Comparison of ENCODE assay signal across 16 mouse cellular contexts in genomic region chr6:49150349-49151229, GRCm38 (mm10).
DNase-seq lines count a peak whose midpoint lies in the region; ATAC-seq and TF ChIP-seq lines count a peak whose summit lies in the region.
"Had no signal": no experiment of that assay in that cellular context is flagged by ENCODE, and none has a peak within 500 bp of the region (broad histone marks: within the 10 kb centered on the region; RNA-seq: fewer than 3 reads in every experiment).

No protein-coding gene starts in this region.

- 0 out of 2 replicates have a peak, but pooled peaks have one; percentile 4 for TF ChIP-seq CTCF in intestine, postnatal 0 days (IDR thresholded peaks at IDR 0.05; ENCODE audit: low read depth)

- peak; percentile 43 for DNase-seq in kidney, adult 18-20 months
- peak; percentile 50 for DNase-seq in kidney, postnatal 25 days
- no peak for DNase-seq in heart, postnatal 10 days
- no peak for DNase-seq in adrenal gland, adult 2 months
- DNase-seq: gastrocnemius, postnatal 10 days; spleen, adult 18-20 months had no signal

- H3K9me3 ChIP-seq in kidney, embryonic 14.5 days (ENCODE audit: control insufficient read depth, low read length): no peaks in the 10 kb centered on the region
- no peaks in the 10 kb centered on the region for H3K9me3 ChIP-seq in intestine, postnatal 0 days (ENCODE audit: control insufficient read depth)
- no peaks in the 10 kb centered on the region for H3K9me3 ChIP-seq in stomach, embryonic 14.5 days (ENCODE audit: control insufficient read depth, low read depth, low read length)
- no peaks in the 10 kb centered on the region for H3K9me3 ChIP-seq in hindbrain, embryonic 12.5 days (replicated peaks)
- H3K9me3 ChIP-seq: forebrain, embryonic 13.5 days; G1E; neural tube, embryonic 12.5 days had no signal

- H3K4me1 ChIP-seq in kidney, embryonic 14.5 days (ENCODE audit: control insufficient read depth, insufficient read depth, low read length): peaks cover 8% of the 10 kb centered on the region
- peaks cover 13% of the 10 kb centered on the region; the same call in 1 of the 2 replicates for H3K4me1 ChIP-seq in intestine, postnatal 0 days (replicated peaks; ENCODE audit: control insufficient read depth, insufficient read depth, low read length)
- H3K4me1 ChIP-seq in stomach, embryonic 14.5 days (ENCODE audit: control insufficient read depth, insufficient read depth, low read length): peaks cover 21% of the 10 kb centered on the region
- peaks cover 10% of the 10 kb centered on the region for H3K4me1 ChIP-seq in hindbrain, embryonic 12.5 days

- H3K27me3 ChIP-seq in kidney, embryonic 14.5 days (ENCODE audit: control insufficient read depth, insufficient read depth, low read length): no peaks in the 10 kb centered on the region
- H3K27me3 ChIP-seq in intestine, postnatal 0 days (replicated peaks; ENCODE audit: control insufficient read depth, insufficient read depth, low read length): no peaks in the 10 kb centered on the region
- H3K27me3 ChIP-seq in stomach, embryonic 14.5 days (ENCODE audit: control insufficient read depth, insufficient read depth, low read length): no peaks in the 10 kb centered on the region
- H3K27me3 ChIP-seq in hindbrain, embryonic 12.5 days: no peaks in the 10 kb centered on the region
- H3K27me3 ChIP-seq: forebrain, embryonic 13.5 days; neural tube, embryonic 12.5 days had no signal

- ATAC-seq in kidney, embryonic 14.5 days (ENCODE audit: low FRiP score, low TSS enrichment): no peak
- ATAC-seq in intestine, postnatal 0 days: peak; percentile 65
- ATAC-seq in stomach, embryonic 14.5 days (ENCODE audit: insufficient number of reproducible peaks, insufficient read depth, low FRiP score, low read depth): no peak
- no peak for ATAC-seq in hindbrain, embryonic 12.5 days (ENCODE audit: low FRiP score)
- ATAC-seq: forebrain, embryonic 13.5 days; midbrain, embryonic 16.5 days had no signal

- H3K4me2 ChIP-seq in kidney, embryonic 14.5 days (replicated peaks; ENCODE audit: low read depth, low read length): no peak overlapping the region
- H3K4me2 ChIP-seq in intestine, postnatal 0 days (replicated peaks; ENCODE audit: low read depth): peak overlapping the region; percentile 44
- H3K4me2 ChIP-seq in stomach, embryonic 14.5 days (replicated peaks; ENCODE audit: low read depth, low read length): no peak overlapping the region
- H3K4me2 ChIP-seq in hindbrain, embryonic 12.5 days (replicated peaks): no peak overlapping the region
- H3K4me2 ChIP-seq: forebrain, embryonic 13.5 days; heart, embryonic 11.5 days; neural tube, embryonic 12.5 days had no signal

- no peak overlapping the region for H3K27ac ChIP-seq in kidney, embryonic 14.5 days (ENCODE audit: low read depth, low read length)
- peak overlapping the region; percentile 91 for H3K27ac ChIP-seq in intestine, postnatal 0 days (ENCODE audit: low read depth, low read length)
- H3K27ac ChIP-seq in stomach, embryonic 14.5 days (ENCODE audit: low read length): peak overlapping the region; percentile 70; the same call in 1 of the 2 replicates
- no peak overlapping the region for H3K27ac ChIP-seq in hindbrain, embryonic 12.5 days
- H3K27ac ChIP-seq: left cerebral cortex, adult 2 months; neural tube, embryonic 12.5 days had no signal

- H3K4me3 ChIP-seq in kidney, embryonic 14.5 days (ENCODE audit: low read length): no peak overlapping the region
- H3K4me3 ChIP-seq in intestine, postnatal 0 days (ENCODE audit: low read depth, low read length): no peak overlapping the region
- H3K4me3 ChIP-seq in stomach, embryonic 14.5 days (ENCODE audit: low read depth, low read length): no peak overlapping the region
- no peak overlapping the region for H3K4me3 ChIP-seq in hindbrain, embryonic 12.5 days
- H3K4me3 ChIP-seq: forebrain, embryonic 13.5 days; left cerebral cortex, adult 2 months; neural tube, embryonic 12.5 days had no signal

- H3K9ac ChIP-seq in kidney, embryonic 14.5 days (ENCODE audit: low read depth, low read length): no peak overlapping the region
- H3K9ac ChIP-seq in intestine, postnatal 0 days (ENCODE audit: low read depth, low read length): 0 out of 2 replicates have a peak overlapping the region, but pooled peaks have one; percentile 17
- no peak overlapping the region for H3K9ac ChIP-seq in stomach, embryonic 14.5 days (replicated peaks; ENCODE audit: low read depth, low read length)
- H3K9ac ChIP-seq in hindbrain, embryonic 12.5 days: no peak overlapping the region
- H3K9ac ChIP-seq: forebrain, embryonic 13.5 days; neural tube, embryonic 12.5 days had no signal

- WGBS in kidney, embryonic 14.5 days: 74% methylated on average over 9 of the region's 9 CpGs
- 44% methylated on average over 9 of the region's 9 CpGs for WGBS in intestine, postnatal 0 days
- WGBS in stomach, embryonic 14.5 days: 63% methylated on average over 9 of the region's 9 CpGs
- 83% methylated on average over 9 of the region's 9 CpGs for WGBS in hindbrain, embryonic 12.5 days

- no peaks in the 10 kb centered on the region for H3K36me3 ChIP-seq in kidney, embryonic 14.5 days (ENCODE audit: control insufficient read depth, insufficient read depth, low read length)
- H3K36me3 ChIP-seq in intestine, postnatal 0 days (ENCODE audit: control insufficient read depth, insufficient read depth): no peaks in the 10 kb centered on the region
- H3K36me3 ChIP-seq in stomach, embryonic 14.5 days (ENCODE audit: control insufficient read depth, insufficient read depth, low read length): no peaks in the 10 kb centered on the region
- no peaks in the 10 kb centered on the region; the same call in 1 of the 2 replicates for H3K36me3 ChIP-seq in hindbrain, embryonic 12.5 days
- H3K36me3 ChIP-seq: neural tube, embryonic 12.5 days had no signal

- intact Hi-C loops in heart, postnatal 10 days (cut with DNase I): no loop called here

Comparison
In these comparisons a context has a peak if more than half of its experiments do, and no peak if none do; other contexts are left out.
1. DNase-seq: peak in kidney, adult 18-20 months (single experiment) and kidney, postnatal 25 days (2 of 2); none in heart, postnatal 10 days (0 of 2) and adrenal gland, adult 2 months (single experiment).
2. H3K27ac ChIP-seq: peak in intestine, postnatal 0 days (single experiment) and stomach, embryonic 14.5 days (single experiment); none in kidney, embryonic 14.5 days (single experiment) and hindbrain, embryonic 12.5 days (single experiment).